Mouse (Mus musculus) thymus, adult 2 months (tissue): Measurements from ENCODE around the gene Bcdin3d.

Experiments
- CTCF ChIP-seq: fragments of 200-500 bp; IDR thresholded peaks from 2 replicates; pipeline ENCODE4 v1.5.1; 2012; ENCODE audit warnings: mild to moderate bottlenecking, control low read depth, low read length, moderate library complexity, borderline replicate concordance; ENCODE audit not compliant: control insufficient read depth, poor library complexity, insufficient read depth; ENCODE audit errors: extremely low read depth
- POLR2A ChIP-seq: fragments of 200-500 bp; IDR thresholded peaks from 2 replicates; pipeline ENCODE4 v1.6.1; 2012; ENCODE audit warnings: mild to moderate bottlenecking, low read length, control low read depth, moderate library complexity; ENCODE audit not compliant: control insufficient read depth, poor library complexity, insufficient read depth; ENCODE audit errors: extremely low read depth

- TF ChIP-seq CTCF (no peak), POLR2A (no peak)
Measured at GRCm38 (mm10) chr15:99499726-99500125, 25.2 kb upstream of the Bcdin3d start.
